Mouse (Mus musculus): ENCODE data around the gene Pcbd1. TPM values are rescaled to one million over a fixed set of nuclear protein-coding genes. Genes with fewer than 3 reads are reported as not detected.

The Pcbd1 gene
- polyA plus RNA-seq, 1 experiment from 2014 or later = 356 TPM

GRCm38 (mm10) chr10:61072324-61072723 lies 16.8 kb upstream of the Pcbd1 start:
- Histone ChIP-seq H3K4me2 (ENCODE audit: low read length) (no peak overlapping the region), H3K9ac (ENCODE audit: low read depth, low read length) (no peak overlapping the region), H3K9me3 (replicated peaks; ENCODE audit: low read length) (no peaks in the 10 kb centered on the region), H3K4me3 (replicated peaks; ENCODE audit: low read depth, low read length) (no peak overlapping the region), H3K36me3 (ENCODE audit: insufficient read depth, low read length) (no peaks in the 10 kb centered on the region), H3K27ac (no peak overlapping the region), H3K4me1 (replicated peaks; ENCODE audit: insufficient read depth, low read length) (no peaks in the 10 kb centered on the region; the same call in 1 of the 2 replicates), H3K27me3 (ENCODE audit: insufficient read depth, low read length) (no peaks in the 10 kb centered on the region)
- 11% methylated on average over 16 of the region's 16 CpGs for WGBS
- peak; percentile 87 for TF ChIP-seq CTCF (IDR thresholded peaks at IDR 0.05; ENCODE audit: low read depth)
- DNase-seq (ENCODE audit: low spot score) = peak; percentile 60
- no peak for ATAC-seq (replicated peaks; ENCODE audit: low FRiP score, low read depth)

- ATAC-seq (replicated peaks; ENCODE audit: low FRiP score, low read depth) = no peak
- Histone ChIP-seq H3K27ac (no peak overlapping the region), H3K4me3 (replicated peaks; ENCODE audit: low read depth, low read length) (no peak overlapping the region), H3K4me2 (ENCODE audit: low read length) (no peak overlapping the region), H3K4me1 (replicated peaks; ENCODE audit: insufficient read depth, low read length) (no peaks in the 10 kb centered on the region), H3K9me3 (replicated peaks; ENCODE audit: low read length) (no peaks in the 10 kb centered on the region), H3K27me3 (ENCODE audit: insufficient read depth, low read length) (no peaks in the 10 kb centered on the region), H3K36me3 (ENCODE audit: insufficient read depth, low read length) (no peaks in the 10 kb centered on the region), H3K9ac (ENCODE audit: low read depth, low read length) (no peak overlapping the region)
- no peak for TF ChIP-seq CTCF (IDR thresholded peaks at IDR 0.05; ENCODE audit: low read depth)
- WGBS = 0% methylated on average over 1 of the region's 1 CpGs
- no peak for DNase-seq (ENCODE audit: low spot score)
Observed at GRCm38 (mm10) chr10:61074643-61075042, 14.5 kb upstream of the Pcbd1 start.

- 93% methylated on average over 3 of the region's 3 CpGs for WGBS
- H3K27ac ChIP-seq = no peak overlapping the region
- no peak overlapping the region for H3K9ac ChIP-seq (ENCODE audit: low read depth, low read length)
- TF ChIP-seq CTCF (IDR thresholded peaks at IDR 0.05; ENCODE audit: low read depth) = no peak
- H3K9me3 ChIP-seq (replicated peaks; ENCODE audit: low read length) = no peaks in the 10 kb centered on the region
- DNase-seq (ENCODE audit: low spot score) (no peak), ATAC-seq (replicated peaks; ENCODE audit: low FRiP score, low read depth) (no peak)
- no peak overlapping the region for H3K4me2 ChIP-seq (ENCODE audit: low read length)
- H3K36me3 ChIP-seq (ENCODE audit: insufficient read depth, low read length) = no peaks in the 10 kb centered on the region
- no peaks in the 10 kb centered on the region for H3K27me3 ChIP-seq (ENCODE audit: insufficient read depth, low read length)
- no peaks in the 10 kb centered on the region for H3K4me1 ChIP-seq (replicated peaks; ENCODE audit: insufficient read depth, low read length)
- H3K4me3 ChIP-seq (replicated peaks; ENCODE audit: low read depth, low read length) = no peak overlapping the region
Observed at GRCm38 (mm10) chr10:61075607-61076006, 13.5 kb upstream of the Pcbd1 start.

GRCm38 (mm10) chr10:61080227-61080930 lies 8.8 kb upstream of the Pcbd1 start:
- 36% methylated on average over 14 of the region's 14 CpGs for WGBS
- no peak overlapping the region for H3K4me3 ChIP-seq (replicated peaks; ENCODE audit: low read depth, low read length)
- H3K9me3 ChIP-seq (replicated peaks; ENCODE audit: low read length) = no peaks in the 10 kb centered on the region
- H3K27me3 ChIP-seq (ENCODE audit: insufficient read depth, low read length) = no peaks in the 10 kb centered on the region
- DNase-seq (ENCODE audit: low spot score) (peak; percentile 89), ATAC-seq (replicated peaks; ENCODE audit: low FRiP score, low read depth) (peak; percentile 95)
- no peaks in the 10 kb centered on the region for H3K36me3 ChIP-seq (ENCODE audit: insufficient read depth, low read length)
- no peak overlapping the region for H3K27ac ChIP-seq
- H3K9ac ChIP-seq (ENCODE audit: low read depth, low read length) = no peak overlapping the region
- TF ChIP-seq CTCF (IDR thresholded peaks at IDR 0.05; ENCODE audit: low read depth) = no peak
- H3K4me2 ChIP-seq (ENCODE audit: low read length) = peak overlapping the region; percentile 27; the same call in 1 of the 2 replicates
- no peaks in the 10 kb centered on the region for H3K4me1 ChIP-seq (replicated peaks; ENCODE audit: insufficient read depth, low read length)

GRCm38 (mm10) chr10:61080931-61081255 lies 8.2 kb upstream of the Pcbd1 start:
- Histone ChIP-seq H3K9ac (ENCODE audit: low read depth, low read length) (no peak overlapping the region), H3K27me3 (ENCODE audit: insufficient read depth, low read length) (no peaks in the 10 kb centered on the region), H3K4me2 (ENCODE audit: low read length) (no peak overlapping the region), H3K4me1 (replicated peaks; ENCODE audit: insufficient read depth, low read length) (no peaks in the 10 kb centered on the region), H3K9me3 (replicated peaks; ENCODE audit: low read length) (no peaks in the 10 kb centered on the region), H3K27ac (no peak overlapping the region), H3K36me3 (ENCODE audit: insufficient read depth, low read length) (no peaks in the 10 kb centered on the region), H3K4me3 (replicated peaks; ENCODE audit: low read depth, low read length) (no peak overlapping the region)
- WGBS = 29% methylated on average over 11 of the region's 11 CpGs
- TF ChIP-seq CTCF (IDR thresholded peaks at IDR 0.05; ENCODE audit: low read depth) = no peak
- ATAC-seq (replicated peaks; ENCODE audit: low FRiP score, low read depth) (no peak), DNase-seq (ENCODE audit: low spot score) (peak; percentile 50)

GRCm38 (mm10) chr10:61085364-61085763 lies 3.8 kb upstream of the Pcbd1 start:
- Histone ChIP-seq H3K4me1 (replicated peaks; ENCODE audit: insufficient read depth, low read length) (no peaks in the 10 kb centered on the region), H3K27me3 (ENCODE audit: insufficient read depth, low read length) (no peaks in the 10 kb centered on the region), H3K4me2 (ENCODE audit: low read length) (no peak overlapping the region), H3K36me3 (ENCODE audit: insufficient read depth, low read length) (no peaks in the 10 kb centered on the region), H3K4me3 (replicated peaks; ENCODE audit: low read depth, low read length) (no peak overlapping the region), H3K27ac (no peak overlapping the region), H3K9ac (ENCODE audit: low read depth, low read length) (no peak overlapping the region), H3K9me3 (replicated peaks; ENCODE audit: low read length) (no peaks in the 10 kb centered on the region)
- DNase-seq (ENCODE audit: low spot score) = no peak
- ATAC-seq (replicated peaks; ENCODE audit: low FRiP score, low read depth) = no peak
- no peak for TF ChIP-seq CTCF (IDR thresholded peaks at IDR 0.05; ENCODE audit: low read depth)
- 82% methylated on average over 2 of the region's 2 CpGs for WGBS

GRCm38 (mm10) chr10:61086502-61086901 lies 2.6 kb upstream of the Pcbd1 start:
- DNase-seq (ENCODE audit: low spot score) (no peak), ATAC-seq (replicated peaks; ENCODE audit: low FRiP score, low read depth) (no peak)
- Histone ChIP-seq H3K27me3 (ENCODE audit: insufficient read depth, low read length) (no peaks in the 10 kb centered on the region), H3K4me1 (replicated peaks; ENCODE audit: insufficient read depth, low read length) (no peaks in the 10 kb centered on the region), H3K27ac (no peak overlapping the region), H3K36me3 (ENCODE audit: insufficient read depth, low read length) (no peaks in the 10 kb centered on the region), H3K4me3 (replicated peaks; ENCODE audit: low read depth, low read length) (no peak overlapping the region), H3K4me2 (ENCODE audit: low read length) (no peak overlapping the region), H3K9me3 (replicated peaks; ENCODE audit: low read length) (no peaks in the 10 kb centered on the region), H3K9ac (ENCODE audit: low read depth, low read length) (no peak overlapping the region)
- 60% methylated on average over 3 of the region's 3 CpGs for WGBS
- TF ChIP-seq CTCF (IDR thresholded peaks at IDR 0.05; ENCODE audit: low read depth) = no peak
